Mouse (Mus musculus) right cerebral cortex, postnatal 36 days (tissue): ENCODE results near the gene Hoxa13.

Experiments
- DNase-seq, 2 experiments: peaks; one replicate each; pipeline ENCODE4 v3.0.0; 2022; ENCODE audit warnings: low spot score in 2 of 2, mixed read lengths in 1 of 2

Hoxa13 gene

GRCm38 (mm10) chr6:52270494-52271480 lies 10.1 kb upstream of the Hoxa13 start:
- peak in 1 of 2 experiments; percentile 29 for DNase-seq

GRCm38 (mm10) chr6:52268756-52269155 lies 8.1 kb upstream of the Hoxa13 start:
- DNase-seq, result no peak

GRCm38 (mm10) chr6:52268341-52268740 lies 7.7 kb upstream of the Hoxa13 start:
- DNase-seq, result no peak

- DNase-seq, result no peak
Measured at GRCm38 (mm10) chr6:52267691-52268090, 7.0 kb upstream of the Hoxa13 start.

- DNase-seq, result no peak
Measured at GRCm38 (mm10) chr6:52267221-52267620, 6.5 kb upstream of the Hoxa13 start.

GRCm38 (mm10) chr6:52266666-52266985 lies 5.9 kb upstream of the Hoxa13 start:
- no peak for DNase-seq

- no peak for DNase-seq
Measured at GRCm38 (mm10) chr6:52265913-52266665, 5.4 kb upstream of the Hoxa13 start.

- no peak for DNase-seq
Measured at GRCm38 (mm10) chr6:52265306-52265912, 4.7 kb upstream of the Hoxa13 start.

GRCm38 (mm10) chr6:52264106-52264790 lies 3.6 kb upstream of the Hoxa13 start:
- DNase-seq, result no peak

GRCm38 (mm10) chr6:52263321-52263585 lies 2.6 kb upstream of the Hoxa13 start:
- DNase-seq, result no peak

GRCm38 (mm10) chr6:52262463-52263320 lies 2.0 kb upstream of the Hoxa13 start:
- DNase-seq, result no peak

GRCm38 (mm10) chr6:52261751-52262462 lies 1.2 kb upstream of the Hoxa13 start:
- no peak for DNase-seq

GRCm38 (mm10) chr6:52259811-52260261 lies 844 bp downstream of the Hoxa13 start:
- no peak for DNase-seq

GRCm38 (mm10) chr6:52259081-52259790 lies 1.4 kb downstream of the Hoxa13 start:
- DNase-seq, result no peak

GRCm38 (mm10) chr6:52256956-52257355 lies 3.7 kb downstream of the Hoxa13 start:
- DNase-seq, result peak in 1 of 2 experiments; percentile 25

- DNase-seq, result no peak
Measured at GRCm38 (mm10) chr6:52253511-52254500, 6.9 kb downstream of the Hoxa13 start.

GRCm38 (mm10) chr6:52252775-52253376 lies 7.8 kb downstream of the Hoxa13 start:
- no peak for DNase-seq
